Mouse (Mus musculus): ENCODE measurements around the gene Irgm1. TPM values are rescaled to one million over a fixed set of nuclear protein-coding genes. Genes with fewer than 3 reads are reported as not detected.

Gene Irgm1
- polyA plus RNA-seq, 1 experiment from 2014 or later = 1.5 TPM

DNA sequence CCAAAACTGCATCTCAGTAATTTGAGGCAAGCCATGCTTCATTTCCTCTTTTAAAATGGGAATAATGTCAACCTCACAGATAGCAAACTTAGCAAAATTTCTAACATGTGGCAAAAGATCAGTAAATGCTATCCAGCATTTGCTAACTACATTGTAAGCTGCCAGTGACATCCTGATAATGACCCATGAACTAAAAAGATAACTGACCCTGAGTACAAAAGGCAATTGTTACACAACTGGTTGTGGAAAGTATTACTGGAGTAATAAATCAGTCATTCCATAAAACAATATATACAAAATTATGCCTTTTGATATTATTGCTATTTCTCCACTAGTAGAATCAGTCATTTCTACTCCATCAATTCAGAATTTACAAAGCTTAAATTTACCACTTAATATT is 57.7 kb downstream of the Irgm1 start:
- ATAC-seq (ENCODE audit: low FRiP score) (no peak), DNase-seq (ENCODE audit: low spot score) (no peak)
- no peaks in the 10 kb centered on the region for H3K27me3 ChIP-seq (ENCODE audit: control insufficient read depth, insufficient read depth, low read length)
- no peaks in the 10 kb centered on the region for H3K4me1 ChIP-seq (replicated peaks; ENCODE audit: control insufficient read depth, insufficient read depth, low read length)
- no peak overlapping the region for H3K4me2 ChIP-seq (replicated peaks; ENCODE audit: low read depth, low read length)
- peaks cover 7% of the 10 kb centered on the region; the same call in 1 of the 2 replicates for H3K36me3 ChIP-seq (ENCODE audit: control insufficient read depth, insufficient read depth, low read length)
- H3K4me3 ChIP-seq (ENCODE audit: low read depth, low read length) = no peak overlapping the region
- no peaks in the 10 kb centered on the region for H3K9me3 ChIP-seq (ENCODE audit: control insufficient read depth, low read length)
- H3K9ac ChIP-seq (ENCODE audit: low read depth, low read length) = no peak overlapping the region
- H3K27ac ChIP-seq (ENCODE audit: low read depth, low read length) = no peak overlapping the region

Other genes starting within 250 kb of the Irgm1 start
- gene Rack1, start 71.4 kb downstream of the Irgm1 start, polyA plus RNA-seq (2014; fragmentation: Nextera tagmentation; extraction: Ambion mirVana) = 654 and 661 TPM in 2 replicates
- gene Trim41, start 54.3 kb downstream of the Irgm1 start, polyA plus RNA-seq (2014; fragmentation: Nextera tagmentation; extraction: Ambion mirVana) = 4.2 and 4.5 TPM in 2 replicates
- 0.56 and 0.77 TPM in 2 replicates for gene Trim7, start 45.5 kb downstream of the Irgm1 start, polyA plus RNA-seq (2014; fragmentation: Nextera tagmentation; extraction: Ambion mirVana)
- 5.8 and 7.4 TPM in 2 replicates for gene Gm12184, start 45.0 kb downstream of the Irgm1 start, polyA plus RNA-seq (2014; fragmentation: Nextera tagmentation; extraction: Ambion mirVana)
- 0.14 and 0.26 TPM in 2 replicates for gene Gm5431, start 30.5 kb upstream of the Irgm1 start, polyA plus RNA-seq (2014; fragmentation: Nextera tagmentation; extraction: Ambion mirVana)
- 1.8 and 2.3 TPM in 2 replicates for gene Psme2b, start 74.5 kb upstream of the Irgm1 start, polyA plus RNA-seq (2014; fragmentation: Nextera tagmentation; extraction: Ambion mirVana)
- 0.14 TPM in 1 of 2 replicates, not detected in the other for gene Olfr56, start 107.2 kb upstream of the Irgm1 start, polyA plus RNA-seq (2014; fragmentation: Nextera tagmentation; extraction: Ambion mirVana)
- gene 9930111J21Rik1, start 107.7 kb upstream of the Irgm1 start, polyA plus RNA-seq (2014; fragmentation: Nextera tagmentation; extraction: Ambion mirVana) = 0.17 and 0.54 TPM in 2 replicates
- not detected in 2 replicates for gene Gm12185, start 120.5 kb upstream of the Irgm1 start, polyA plus RNA-seq (2014; fragmentation: Nextera tagmentation; extraction: Ambion mirVana)
- not detected in 2 replicates for gene Tgtp1, start 122.5 kb upstream of the Irgm1 start, polyA plus RNA-seq (2014; fragmentation: Nextera tagmentation; extraction: Ambion mirVana)
- gene 9930111J21Rik2, start 179.6 kb upstream of the Irgm1 start, polyA plus RNA-seq (2014; fragmentation: Nextera tagmentation; extraction: Ambion mirVana) = 0.11 and 0.42 TPM in 2 replicates
- not detected in 2 replicates for gene Tgtp2, start 192.5 kb upstream of the Irgm1 start, polyA plus RNA-seq (2014; fragmentation: Nextera tagmentation; extraction: Ambion mirVana)
- gene Ifi47, start 204.9 kb upstream of the Irgm1 start, polyA plus RNA-seq (2014; fragmentation: Nextera tagmentation; extraction: Ambion mirVana) = 0.20 and 0.71 TPM in 2 replicates
- not detected in 2 replicates for gene Olfr1396, start 243.2 kb upstream of the Irgm1 start, polyA plus RNA-seq (2014; fragmentation: Nextera tagmentation; extraction: Ambion mirVana)

Measured in hindbrain, embryonic 11.5 days (tissue).